Mouse (Mus musculus) C2C12 (cell line): ENCODE data around the gene Sbno1. TPM values are rescaled to one million over a fixed set of nuclear protein-coding genes. Genes with fewer than 3 reads are reported as not detected.
A peak's percentile ranks its signal among the peaks of the same experiment; 100 is the strongest.

Experiments used
- H3K27me3 ChIP-seq: one replicate; pipeline ENCODE4 v1.6.1; 2011; ENCODE audit not compliant: control insufficient read depth, insufficient read depth, insufficient read length
- H3K36me3 ChIP-seq: one replicate; pipeline ENCODE4 v1.6.1; 2011; ENCODE audit not compliant: control insufficient read depth, insufficient read depth
- H3K4me3 ChIP-seq: one replicate; pipeline ENCODE4 v1.5.1; 2011; ENCODE audit warnings: mild to moderate bottlenecking, control low read depth; ENCODE audit not compliant: poor library complexity, insufficient read depth, severe bottlenecking
- H3K79me2 ChIP-seq: one replicate; pipeline ENCODE4 v1.6.1; 2011; ENCODE audit not compliant: control insufficient read depth, insufficient read depth
- H3K79me3 ChIP-seq: one replicate; pipeline ENCODE4 v1.6.1; 2011; ENCODE audit warnings: low read depth, control low read depth
- H3ac ChIP-seq: one replicate; pipeline ENCODE3; 2011; ENCODE audit warnings: low read depth; ENCODE audit not compliant: control insufficient read depth, insufficient read length
- CEBPB ChIP-seq: IDR thresholded peaks from one replicate; pipeline ENCODE4 v1.6.1; 2011; ENCODE audit warnings: low read depth, mild to moderate bottlenecking, control low read depth, moderate library complexity
- CTCF ChIP-seq: IDR thresholded peaks from one replicate; pipeline ENCODE4 v1.5.1; 2011; ENCODE audit not compliant: control insufficient read depth, insufficient read depth, insufficient read length
- FOSL1 ChIP-seq: IDR thresholded peaks from one replicate; pipeline ENCODE4 v1.8.0; 2011; ENCODE audit warnings: mild to moderate bottlenecking, low read length; ENCODE audit not compliant: poor library complexity, insufficient read depth, severe bottlenecking
- MAX ChIP-seq: IDR thresholded peaks from one replicate; pipeline ENCODE4 v1.6.1; 2011; ENCODE audit warnings: mild to moderate bottlenecking, control low read depth
- MYOD1 ChIP-seq: IDR thresholded peaks from one replicate; pipeline ENCODE4 v1.6.1; 2011; ENCODE audit warnings: low read depth; ENCODE audit not compliant: control insufficient read depth, insufficient read length
- MYOG ChIP-seq: IDR thresholded peaks from one replicate; pipeline ENCODE4 v1.6.1; 2011; ENCODE audit not compliant: control insufficient read depth, insufficient read length; ENCODE audit errors: extremely low read depth
- USF1 ChIP-seq: IDR thresholded peaks from one replicate; pipeline ENCODE4 v1.6.1; 2011; ENCODE audit warnings: low read depth, mild to moderate bottlenecking, control low read depth, moderate library complexity
- polyA plus RNA-seq: library from polyadenylated mRNA; unstranded; fragments of >200 nt; fragmentation: generic; extraction: Trizol; gene quantifications from one replicate; pipeline ENCODE4 v1.2.1, GENCODE M21; 2012; ENCODE audit warnings: missing spikeins

The Sbno1 gene
- polyA plus RNA-seq, 1 experiment, result 13.0 TPM

DNA sequence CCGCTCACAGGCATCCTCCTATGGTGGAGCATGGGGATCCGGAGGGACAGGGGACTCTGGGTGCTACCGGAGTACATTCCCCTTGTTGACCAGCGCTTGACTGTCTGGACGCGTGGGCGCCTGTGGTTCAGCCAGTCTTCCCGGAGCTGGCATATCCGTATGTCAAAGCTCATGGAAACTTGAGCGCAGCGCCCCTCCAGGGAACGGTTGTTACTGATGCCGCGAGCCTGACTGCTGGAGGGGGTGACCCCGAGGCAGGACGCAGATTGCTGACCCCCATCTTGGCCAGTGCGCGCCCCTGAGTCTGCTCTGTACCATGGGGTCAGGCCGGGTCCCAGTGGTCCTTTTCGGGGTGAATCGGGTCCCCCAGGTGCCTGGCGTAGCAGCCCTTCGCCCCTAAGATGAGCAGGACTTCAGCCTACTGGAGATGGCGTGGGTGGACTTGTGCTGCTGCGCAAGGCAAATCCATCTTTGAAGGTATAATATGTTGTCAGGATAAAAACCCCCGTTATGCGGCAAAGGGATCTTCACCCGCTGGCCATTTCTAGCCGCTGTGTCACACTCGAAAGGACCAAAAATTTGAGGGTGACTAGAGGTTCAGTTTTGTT is 14.4 kb upstream of the Sbno1 start:
- no peaks in the 10 kb centered on the region for H3K27me3 ChIP-seq
- peak overlapping the region; percentile 84 for H3ac ChIP-seq
- no peaks in the 10 kb centered on the region for H3K36me3 ChIP-seq
- H3K79me3 ChIP-seq, result peaks cover 20% of the 10 kb centered on the region
- TF ChIP-seq CEBPB (no peak), MAX (no peak), CTCF (peak; percentile 10)
- peak overlapping the region; percentile 54 for H3K4me3 ChIP-seq
- H3K79me2 ChIP-seq, result peaks cover 49% of the 10 kb centered on the region

DNA sequence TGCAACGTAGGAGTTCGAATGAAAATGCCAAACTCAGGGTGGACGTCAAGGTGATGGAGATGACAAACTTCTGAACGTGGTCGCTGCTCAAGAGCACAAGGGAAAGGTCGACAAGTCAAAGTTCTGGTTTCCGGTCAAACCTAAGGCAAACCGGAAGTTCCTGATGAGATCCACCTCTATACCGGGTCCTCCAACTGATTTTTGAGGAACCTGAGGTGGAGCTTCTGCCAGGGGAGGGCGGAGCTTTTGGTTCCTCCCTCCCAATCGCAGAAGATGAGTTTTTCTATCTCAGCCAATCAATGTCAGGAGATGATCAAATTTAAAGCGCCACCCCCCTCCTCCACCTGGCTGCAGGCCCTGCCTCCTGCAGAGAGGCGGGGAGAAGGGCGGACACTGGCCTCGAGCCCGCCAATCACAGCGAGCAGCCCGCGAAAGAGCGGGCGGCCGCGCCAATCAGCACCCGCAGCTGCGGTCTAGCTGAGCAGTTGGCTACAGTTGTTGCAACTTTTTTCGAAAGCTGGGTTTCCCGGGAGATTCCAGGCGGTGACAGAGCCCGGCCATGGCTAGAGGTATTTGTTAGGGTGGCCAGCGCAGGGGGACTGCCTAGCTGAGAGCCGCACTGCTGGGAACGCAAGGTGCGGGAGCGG is 13.8 kb upstream of the Sbno1 start, which contains the start of gene Kmt5a:
Gene Kmt5a, plus strand, starts transcription at position 484 of the 647 bp plus-strand sequence.
- TF ChIP-seq CEBPB (peak; percentile 26), USF1 (no peak), MYOD1 (no peak)
- peaks cover 16% of the 10 kb centered on the region for H3K79me3 ChIP-seq
- H3K27me3 ChIP-seq, result no peaks in the 10 kb centered on the region
- peaks cover 43% of the 10 kb centered on the region for H3K79me2 ChIP-seq
- H3ac ChIP-seq, result peak within 1 kb of the TSS; percentile 84
- H3K36me3 ChIP-seq, result no peaks in the 10 kb centered on the region
- H3K4me3 ChIP-seq, result peak within 1 kb of the TSS; percentile 54

DNA sequence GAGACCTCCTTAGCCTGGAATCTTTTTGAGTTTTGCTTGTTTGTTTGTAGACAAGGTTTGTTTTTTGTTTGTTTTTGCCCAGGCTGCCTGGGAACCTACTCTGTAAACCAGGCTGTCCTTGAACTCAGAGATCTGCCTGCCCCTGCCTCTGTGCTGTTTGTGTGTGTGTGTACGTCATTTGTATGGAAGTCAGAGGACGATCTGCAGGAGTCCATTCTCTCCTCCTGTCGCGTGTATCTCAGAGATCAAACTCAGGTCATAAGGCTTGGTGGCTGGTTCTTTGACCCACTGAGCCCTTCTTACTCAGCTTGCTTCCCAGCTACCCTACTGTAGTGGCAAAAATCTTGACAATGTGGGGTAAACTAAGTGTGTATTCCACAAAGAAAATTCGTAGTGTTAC is 12.9 kb upstream of the Sbno1 start:
- peaks cover 15% of the 10 kb centered on the region for H3K79me3 ChIP-seq
- peak overlapping the region; percentile 31 for H3ac ChIP-seq
- H3K4me3 ChIP-seq, result peak overlapping the region; percentile 28
- peaks cover 35% of the 10 kb centered on the region for H3K79me2 ChIP-seq
- no peaks in the 10 kb centered on the region for H3K27me3 ChIP-seq
- no peak for TF ChIP-seq USF1
- no peak for TF ChIP-seq CEBPB
- no peak for TF ChIP-seq MYOD1
- no peaks in the 10 kb centered on the region for H3K36me3 ChIP-seq

GRCm38 (mm10) chr5:124438229-124438628 is 12.4 kb upstream of the Sbno1 start:
- no peak overlapping the region for H3K4me3 ChIP-seq
- H3K36me3 ChIP-seq, result no peaks in the 10 kb centered on the region
- TF ChIP-seq CTCF (peak; percentile 27), MYOD1 (no peak)
- peaks cover 15% of the 10 kb centered on the region for H3K79me3 ChIP-seq
- H3K27me3 ChIP-seq, result no peaks in the 10 kb centered on the region
- H3K79me2 ChIP-seq, result peaks cover 30% of the 10 kb centered on the region
- H3ac ChIP-seq, result no peak overlapping the region

DNA sequence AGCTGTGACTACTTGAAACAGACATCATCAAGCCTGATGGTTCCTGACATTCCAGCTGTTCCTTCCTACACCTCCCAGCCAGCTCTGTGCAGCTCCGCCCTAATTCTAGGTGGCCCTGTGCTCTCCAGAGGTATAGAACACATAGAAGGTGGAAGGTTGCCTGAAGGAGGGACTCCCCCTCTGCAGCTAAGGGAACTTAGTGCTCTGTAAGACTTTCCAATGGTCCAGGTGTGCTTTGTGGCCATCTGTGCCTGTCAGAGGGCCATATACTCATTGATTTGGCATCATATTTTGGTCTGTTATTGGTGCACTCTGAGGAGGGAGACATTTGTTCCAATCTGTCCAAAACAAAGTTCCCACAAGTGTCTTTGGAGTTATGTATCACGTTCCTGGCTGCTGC is 7.2 kb upstream of the Sbno1 start:
- Histone ChIP-seq H3K4me3 (no peak overlapping the region), H3K79me3 (no peaks in the 10 kb centered on the region), H3K79me2 (no peaks in the 10 kb centered on the region), H3K27me3 (no peaks in the 10 kb centered on the region), H3ac (no peak overlapping the region), H3K36me3 (no peaks in the 10 kb centered on the region)
- TF ChIP-seq MYOD1, result no peak
- no peak for TF ChIP-seq MAX
- no peak for TF ChIP-seq CTCF
- TF ChIP-seq USF1, result no peak
- TF ChIP-seq FOSL1, result no peak
- no peak for TF ChIP-seq MYOG
- TF ChIP-seq CEBPB, result no peak

DNA sequence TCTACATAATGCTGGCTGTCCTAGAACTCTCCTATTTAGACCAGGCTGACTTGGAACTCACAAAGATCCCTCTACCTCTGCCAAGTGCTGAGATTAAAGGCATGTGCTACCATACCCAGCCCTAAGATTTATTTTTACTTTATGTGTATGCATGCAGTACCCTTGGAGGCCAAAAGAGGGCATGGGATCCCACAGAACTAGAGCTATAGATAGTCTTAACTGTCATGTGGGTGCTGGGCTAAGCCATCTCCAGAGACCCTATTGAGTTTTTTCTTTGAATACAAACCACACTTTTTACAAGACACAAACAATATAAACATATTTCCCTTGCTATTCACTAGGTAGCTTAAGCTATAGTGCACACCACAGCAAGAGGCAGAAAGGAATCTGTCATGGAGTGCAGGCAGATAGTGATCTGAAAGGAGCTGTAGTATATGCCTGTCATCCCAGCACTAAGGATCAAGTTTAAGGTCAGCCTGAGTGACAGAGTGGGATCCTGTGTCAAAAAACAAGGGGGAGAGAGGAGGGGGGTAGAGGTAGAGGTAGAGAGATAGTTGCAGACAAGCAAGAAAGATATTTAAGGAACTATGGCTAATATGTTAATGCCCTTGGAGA is 6.7 kb upstream of the Sbno1 start:
- TF ChIP-seq CTCF (peak; percentile 33), MYOD1 (no peak)
- H3K27me3 ChIP-seq, result no peaks in the 10 kb centered on the region
- no peak overlapping the region for H3ac ChIP-seq
- H3K4me3 ChIP-seq, result no peak overlapping the region
- no peaks in the 10 kb centered on the region for H3K36me3 ChIP-seq
- no peaks in the 10 kb centered on the region for H3K79me3 ChIP-seq
- H3K79me2 ChIP-seq, result no peaks in the 10 kb centered on the region
